Mouse (Mus musculus) heart, postnatal 0 days (tissue): ENCODE results near the gene Arhgap24. TPM values are rescaled to one million over a fixed set of nuclear protein-coding genes. Genes with fewer than 3 reads are reported as not detected.

Source experiments
- ATAC-seq: fragments of 200-750 bp; cut with Nextera tagmentation; 2 replicates; pipeline ENCODE4 v1.8.0; 2017; ENCODE audit warnings: low read depth, moderate number of reproducible peaks, moderate library complexity; ENCODE audit not compliant: insufficient read depth
- DNase-seq: peaks from one replicate; pipeline ENCODE4 v3.0.0-alpha.2; 2016; ENCODE audit warnings: low spot score
- H3K27ac ChIP-seq: fragments of 300-500 bp; sonication (generic); 2 replicates; pipeline ENCODE4 v1.5.1; 2014; ENCODE audit warnings: low read depth, mild to moderate bottlenecking
- H3K27me3 ChIP-seq: fragments of 300-500 bp; sonication (generic); 2 replicates; pipeline ENCODE4 v1.6.1; 2014; ENCODE audit warnings: low read length, mixed read lengths; ENCODE audit not compliant: control insufficient read depth, insufficient read depth
- H3K36me3 ChIP-seq: fragments of 300-500 bp; sonication (generic); replicated peaks from 2 replicates; pipeline ENCODE4 v1.6.1; 2014; ENCODE audit warnings: low read length, mixed read lengths; ENCODE audit not compliant: control insufficient read depth, insufficient read depth
- H3K4me1 ChIP-seq: fragments of 300-500 bp; sonication (generic); 2 replicates; pipeline ENCODE4 v1.6.1; 2014; ENCODE audit warnings: antibody characterized with exemption; ENCODE audit not compliant: control insufficient read depth, insufficient read depth
- H3K4me2 ChIP-seq: fragments of 300-500 bp; sonication (generic); 2 replicates; pipeline ENCODE4 v1.6.1; 2014; ENCODE audit warnings: low read depth, mild to moderate bottlenecking, low read length, moderate library complexity
- H3K4me3 ChIP-seq: fragments of 300-500 bp; sonication (generic); 2 replicates; pipeline ENCODE4 v1.5.1; 2014; ENCODE audit warnings: low read depth, low read length
- H3K9ac ChIP-seq: fragments of 300-500 bp; sonication (generic); replicated peaks from 2 replicates; pipeline ENCODE4 v1.6.1; 2014; ENCODE audit warnings: low read depth, low read length, mixed read lengths
- H3K9me3 ChIP-seq: fragments of 300-500 bp; sonication (generic); replicated peaks from 2 replicates; pipeline ENCODE4 v1.6.1; 2016; ENCODE audit warnings: low read length; ENCODE audit not compliant: control insufficient read depth
- CTCF ChIP-seq: IDR thresholded peaks from 2 replicates; pipeline ENCODE4 v1.5.1; 2016; ENCODE audit warnings: antibody characterized with exemption, control low read depth, low read depth
- EP300 ChIP-seq: IDR thresholded peaks from 2 replicates; pipeline ENCODE4 v1.6.1; 2016; ENCODE audit warnings: antibody characterized with exemption, low read depth
- WGBS: fragments of 180-500 bp; shearing (Covaris S2); extraction: QIAGEN DNeasy Blood & Tissue Kit; methylation state at CpG from one replicate; pipeline ENCODE4 v1.1.7; 2014; 5-methylcytosine and 5-hydroxymethylcytosine counted together
- polyA plus RNA-seq: library from polyadenylated mRNA; unstranded; fragments of >200 nt; fragmentation: Nextera tagmentation; extraction: Ambion mirVana; gene quantifications from 2 replicates; pipeline ENCODE4 v1.2.1, GENCODE M21; 2015
- total RNA-seq: library from RNA; depleted of rRNA; stranded (reverse); fragments of >200 nt; gene quantifications from 2 replicates; pipeline ENCODE4 v1.2.3, GENCODE M21; 2014; ENCODE audit warnings: low replicate concordance

Gene Arhgap24
- total and polyA plus RNA-seq, 2 experiments from 2014 or later: 13.0 to 13.4 TPM

- 79% methylated on average over 9 of the region's 9 CpGs for WGBS
- Histone ChIP-seq H3K4me1 (peaks cover 13% of the 10 kb centered on the region), H3K27ac (no peak overlapping the region), H3K27me3 (no peaks in the 10 kb centered on the region), H3K4me3 (no peak overlapping the region), H3K9ac (no peak overlapping the region), H3K4me2 (no peak overlapping the region), H3K9me3 (no peaks in the 10 kb centered on the region), H3K36me3 (no peaks in the 10 kb centered on the region)
- TF ChIP-seq CTCF: no peak
- no peak for DNase-seq
- no peak for ATAC-seq
Measured at GRCm38 (mm10) chr5:102748146-102748545, 267.0 kb downstream of the Arhgap24 start.

DNA sequence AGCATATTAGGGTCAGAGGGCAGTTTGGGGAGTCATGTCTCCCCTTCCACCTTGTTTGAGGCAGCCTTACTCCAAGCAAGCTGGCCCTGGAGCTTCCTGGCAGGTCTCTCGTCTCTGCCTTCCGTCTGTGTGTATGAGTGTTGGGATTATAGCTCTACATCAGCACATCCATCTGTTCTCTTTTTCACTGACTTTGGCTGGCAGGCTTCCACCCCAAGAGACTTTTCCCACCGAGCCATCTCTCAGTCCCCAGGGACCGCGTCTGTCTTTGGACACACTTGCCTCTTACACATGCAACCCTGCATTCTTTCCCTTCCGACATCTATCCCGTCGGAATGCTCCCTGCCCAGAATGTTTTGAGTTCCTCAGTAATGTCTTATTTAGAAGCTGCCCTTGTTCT, 267.8 kb downstream of the Arhgap24 start:
- DNase-seq: no peak
- TF ChIP-seq EP300: no peak
- no peak for TF ChIP-seq CTCF
- no peak overlapping the region for H3K9ac ChIP-seq

DNA sequence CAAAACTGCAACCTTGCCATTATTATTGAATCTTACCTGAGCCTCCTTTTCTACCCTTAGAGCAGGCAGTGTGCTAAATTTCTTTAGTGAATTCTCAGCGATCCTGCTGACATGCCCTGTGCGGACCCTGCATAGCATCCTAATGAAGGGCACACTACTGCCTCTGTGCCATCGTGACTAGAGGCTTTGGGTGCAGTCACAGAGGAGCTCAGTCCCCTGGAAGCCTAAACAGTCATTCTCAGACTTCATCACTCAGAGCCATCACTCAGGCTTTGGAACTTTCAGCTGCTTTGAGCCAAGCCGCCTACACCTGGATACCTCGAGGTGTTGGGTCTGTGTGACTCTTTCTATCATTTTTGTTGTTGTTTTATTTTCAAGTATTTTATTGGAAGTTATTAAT, 269.5 kb downstream of the Arhgap24 start:
- ATAC-seq (no peak), DNase-seq (no peak)
- no peak overlapping the region for H3K4me3 ChIP-seq
- H3K4me2 ChIP-seq: no peak overlapping the region
- 71% methylated on average over 5 of the region's 5 CpGs for WGBS
- no peaks in the 10 kb centered on the region for H3K27me3 ChIP-seq
- H3K9ac ChIP-seq: no peak overlapping the region
- no peaks in the 10 kb centered on the region for H3K9me3 ChIP-seq
- no peaks in the 10 kb centered on the region for H3K36me3 ChIP-seq
- H3K27ac ChIP-seq: no peak overlapping the region
- no peak for TF ChIP-seq EP300
- TF ChIP-seq CTCF: no peak
- peaks cover 13% of the 10 kb centered on the region for H3K4me1 ChIP-seq

More for the DNA sequence above, 267.8 kb downstream of the Arhgap24 start:
- Histone ChIP-seq H3K36me3 (no peaks in the 10 kb centered on the region), H3K27me3 (no peaks in the 10 kb centered on the region), H3K4me1 (peaks cover 13% of the 10 kb centered on the region), H3K4me2 (no peak overlapping the region), H3K27ac (no peak overlapping the region), H3K9me3 (no peaks in the 10 kb centered on the region), H3K4me3 (no peak overlapping the region)
- no peak for ATAC-seq
- WGBS: 28% methylated on average over 8 of the region's 8 CpGs

DNA sequence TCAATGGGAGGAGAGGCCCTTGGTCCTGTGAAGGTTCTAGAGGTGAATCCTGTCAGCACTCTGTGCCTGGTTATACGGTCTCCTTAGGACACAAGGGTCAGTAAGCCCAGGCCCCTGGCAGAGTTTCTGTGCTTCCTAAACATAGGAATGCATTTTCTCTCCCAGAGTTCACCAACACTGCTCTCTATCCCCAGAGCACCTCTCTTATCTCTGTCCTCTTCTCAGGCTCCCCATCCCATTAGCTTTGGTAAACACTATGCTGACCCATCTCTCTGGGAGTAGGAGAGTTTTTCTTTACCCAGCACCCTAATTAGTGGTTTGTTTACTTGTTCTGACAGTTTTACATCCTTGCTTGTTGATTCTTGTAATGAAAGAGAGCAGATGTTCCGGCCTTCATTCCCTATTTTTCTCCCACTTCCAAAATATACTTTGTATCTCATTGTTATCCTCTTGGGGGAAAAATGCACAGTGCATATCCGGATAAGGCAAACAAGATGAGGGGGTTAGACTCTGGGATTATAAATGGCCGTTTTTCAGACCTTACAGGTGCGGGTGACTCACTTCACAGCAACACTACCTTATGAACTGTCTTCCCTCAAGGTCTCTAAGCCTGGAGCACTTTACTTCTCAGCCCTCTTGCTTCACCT, 270.6 kb downstream of the Arhgap24 start:
- peaks cover 20% of the 10 kb centered on the region for H3K4me1 ChIP-seq
- 24% methylated on average over 5 of the region's 5 CpGs for WGBS
- H3K9ac ChIP-seq: no peak overlapping the region
- no peak for DNase-seq
- H3K9me3 ChIP-seq: no peaks in the 10 kb centered on the region
- no peak for ATAC-seq
- TF ChIP-seq CTCF (no peak), EP300 (no peak)
- no peak overlapping the region for H3K4me2 ChIP-seq
- no peaks in the 10 kb centered on the region for H3K36me3 ChIP-seq
- H3K27me3 ChIP-seq: no peaks in the 10 kb centered on the region
- peak overlapping the region; percentile 67 for H3K27ac ChIP-seq
- H3K4me3 ChIP-seq: no peak overlapping the region

- no peak overlapping the region for H3K4me2 ChIP-seq
Measured at GRCm38 (mm10) chr5:102752308-102752663, 271.1 kb downstream of the Arhgap24 start.

DNA sequence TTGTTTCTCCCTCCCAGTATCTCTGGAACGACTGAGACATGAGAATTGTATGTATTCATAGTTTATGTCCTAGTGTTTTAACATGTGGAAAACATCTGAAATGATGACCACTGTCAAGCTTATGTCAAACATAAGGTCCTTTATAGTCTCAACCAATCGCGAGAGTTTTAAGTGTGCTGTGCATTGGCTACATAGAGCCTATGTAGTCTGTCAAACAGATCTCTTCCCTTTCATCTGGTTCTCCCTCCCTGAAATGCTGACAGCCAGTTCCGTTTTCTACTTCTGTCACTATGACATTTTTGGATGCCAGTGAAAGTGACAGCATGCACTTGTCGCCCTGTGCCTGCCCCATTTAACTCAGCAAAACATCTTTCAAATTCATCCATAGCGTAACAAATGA, 275.8 kb downstream of the Arhgap24 start:
- H3K9me3 ChIP-seq: no peaks in the 10 kb centered on the region
- H3K9ac ChIP-seq: no peak overlapping the region
- no peak overlapping the region for H3K27ac ChIP-seq
- no peaks in the 10 kb centered on the region for H3K36me3 ChIP-seq
- ATAC-seq (peak; percentile 20; the same call in 1 of the 2 replicates), DNase-seq (no peak)
- no peak overlapping the region for H3K4me2 ChIP-seq
- 38% methylated on average over 6 of the region's 6 CpGs for WGBS
- H3K27me3 ChIP-seq: no peaks in the 10 kb centered on the region
- no peak overlapping the region for H3K4me3 ChIP-seq
- H3K4me1 ChIP-seq: peaks cover 18% of the 10 kb centered on the region
- TF ChIP-seq EP300: no peak
- TF ChIP-seq CTCF: no peak

More at GRCm38 (mm10) chr5:102752308-102752663, 271.1 kb downstream of the Arhgap24 start:
- WGBS: 9% methylated on average over 2 of the region's 2 CpGs
- H3K36me3 ChIP-seq: no peaks in the 10 kb centered on the region
- H3K27me3 ChIP-seq: no peaks in the 10 kb centered on the region
- peak; percentile 71; the same call in 1 of the 2 replicates for ATAC-seq
- H3K27ac ChIP-seq: peak overlapping the region; percentile 67
- TF ChIP-seq EP300: no peak
- no peak for TF ChIP-seq CTCF
- H3K9me3 ChIP-seq: no peaks in the 10 kb centered on the region
- DNase-seq: no peak
- H3K4me3 ChIP-seq: no peak overlapping the region
- no peak overlapping the region for H3K9ac ChIP-seq
- H3K4me1 ChIP-seq: peaks cover 24% of the 10 kb centered on the region
